Mouse (Mus musculus): ENCODE results near the gene Ift20. TPM values are rescaled to one million over a fixed set of nuclear protein-coding genes. Genes with fewer than 3 reads are reported as not detected.

Ift20 gene
- 10 to 100 TPM; 32.9 to 33.5 TPM for total RNA-seq (2023)

DNA sequence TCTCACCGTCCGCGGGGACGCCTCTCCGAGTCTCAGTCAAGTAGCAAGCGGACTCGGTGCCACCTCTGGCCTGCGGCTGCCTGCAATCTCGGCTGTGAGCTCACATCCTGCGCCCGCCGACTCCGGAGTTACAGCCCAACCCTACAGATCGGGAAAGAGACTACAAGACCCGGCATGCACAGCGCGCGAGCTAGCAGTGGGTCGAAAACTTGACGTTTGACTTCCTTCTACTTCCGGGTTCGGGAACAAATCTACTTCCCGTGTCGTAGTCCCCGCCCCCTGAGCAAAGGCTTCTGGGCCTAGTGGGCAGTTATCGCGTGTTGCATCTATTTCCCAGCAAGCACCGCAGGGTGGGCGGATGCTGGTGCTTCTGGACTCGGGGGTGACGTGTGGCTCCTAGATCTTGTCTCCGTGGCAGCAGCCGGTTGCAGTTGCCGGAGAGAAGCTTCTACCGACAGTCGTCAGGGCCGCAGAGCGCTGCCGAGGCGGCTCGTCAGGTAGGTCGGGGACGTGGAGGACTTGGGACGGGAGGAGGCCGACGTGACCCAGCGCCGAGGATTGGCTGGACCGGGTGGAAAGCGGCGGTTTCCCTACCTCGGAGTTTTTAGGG is at the start of gene Ift20, which contains the start of gene Tnfaip1:
Ift20 (plus strand) TSS at position 282 of the 610 bp plus-strand sequence.
Tnfaip1 (minus strand) TSS at position 253 of the 610 bp plus-strand sequence.

GRCm38 (mm10) chr11:78497544-78498522 is 38.3 kb upstream of the Ift20 start, which contains the start of gene Sarm1:
Gene Sarm1, minus strand, starts transcription at chr11:78497754.

DNA sequence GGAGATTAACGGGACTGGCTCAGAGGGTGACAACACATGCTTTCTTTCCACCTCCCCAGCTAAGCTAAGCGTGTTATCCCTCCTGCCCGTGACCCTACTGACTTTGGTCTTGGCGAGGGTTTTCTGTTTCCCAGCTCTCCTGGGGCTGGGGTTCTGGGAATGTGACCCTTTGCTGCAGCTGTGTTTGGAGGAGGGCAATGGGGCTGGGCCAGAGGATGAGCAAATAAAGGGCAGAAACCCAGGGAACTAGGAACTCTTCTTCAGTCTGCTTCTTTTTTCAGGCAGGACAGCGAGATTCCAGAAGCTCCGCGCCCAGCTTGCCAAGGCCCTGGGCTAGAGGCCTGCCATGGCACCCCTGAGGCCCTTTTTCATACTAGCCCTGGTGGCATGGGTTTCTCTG is 37.2 kb upstream of the Ift20 start, which contains the start of gene Vtn:
Vtn (plus strand) TSS at position 88 of the 400 bp plus-strand sequence.

GRCm38 (mm10) chr11:78502909-78503650 is 33.1 kb upstream of the Ift20 start, which contains the start of gene Sebox:
Gene Sebox, plus strand, starts transcription at chr11:78503447.

DNA sequence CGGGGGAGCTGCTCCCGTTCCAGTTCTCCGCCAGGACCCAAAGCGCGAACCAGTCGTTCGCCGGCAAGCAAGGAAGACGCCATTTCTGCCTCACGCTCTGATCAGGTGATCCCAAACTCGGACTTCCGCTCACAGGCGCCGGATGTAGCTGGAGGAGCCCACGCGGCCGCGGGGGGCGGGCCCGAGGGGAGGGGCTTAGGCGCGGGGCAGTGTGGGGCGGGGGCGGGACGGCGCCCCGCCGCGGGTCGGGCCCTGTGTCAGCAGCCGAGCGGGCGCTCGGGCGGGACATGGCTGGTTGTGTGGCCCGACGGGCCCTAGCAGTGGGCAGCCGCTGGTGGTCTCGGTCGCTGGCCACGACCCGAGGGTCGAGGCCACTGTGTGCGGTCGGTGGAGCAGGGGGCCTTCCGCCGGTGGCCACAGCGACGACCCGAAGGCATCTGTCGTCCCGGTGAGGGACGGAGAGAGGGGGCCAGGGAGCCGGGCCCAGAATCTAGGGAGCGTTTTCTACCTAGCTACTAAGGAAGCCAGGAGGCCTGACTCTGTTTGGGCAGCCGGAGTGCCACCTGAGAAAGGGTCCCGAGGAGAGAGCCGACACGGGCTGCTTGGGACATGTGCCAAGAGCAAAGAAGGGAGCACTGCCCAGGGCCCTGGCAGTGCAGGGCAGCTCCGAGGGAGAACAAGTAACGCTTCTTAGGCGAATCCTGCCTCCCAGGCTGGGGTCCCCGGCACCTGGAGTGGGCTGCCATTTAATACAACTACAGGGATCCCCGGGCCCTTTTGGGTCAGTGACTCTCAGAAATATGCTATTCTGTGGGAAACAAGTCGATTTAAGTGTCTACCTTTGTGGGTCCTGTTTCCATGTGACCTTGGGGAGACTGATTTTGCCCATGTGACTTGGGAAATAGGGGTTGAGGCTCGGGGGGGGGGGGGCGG is 23.9 kb upstream of the Ift20 start, which contains the start of the genes Tmem199 and Poldip2:
Tmem199 (minus strand) TSS at position 148 of the 933 bp plus-strand sequence.
Poldip2 (plus strand) TSS at position 169 of the 933 bp plus-strand sequence.

DNA sequence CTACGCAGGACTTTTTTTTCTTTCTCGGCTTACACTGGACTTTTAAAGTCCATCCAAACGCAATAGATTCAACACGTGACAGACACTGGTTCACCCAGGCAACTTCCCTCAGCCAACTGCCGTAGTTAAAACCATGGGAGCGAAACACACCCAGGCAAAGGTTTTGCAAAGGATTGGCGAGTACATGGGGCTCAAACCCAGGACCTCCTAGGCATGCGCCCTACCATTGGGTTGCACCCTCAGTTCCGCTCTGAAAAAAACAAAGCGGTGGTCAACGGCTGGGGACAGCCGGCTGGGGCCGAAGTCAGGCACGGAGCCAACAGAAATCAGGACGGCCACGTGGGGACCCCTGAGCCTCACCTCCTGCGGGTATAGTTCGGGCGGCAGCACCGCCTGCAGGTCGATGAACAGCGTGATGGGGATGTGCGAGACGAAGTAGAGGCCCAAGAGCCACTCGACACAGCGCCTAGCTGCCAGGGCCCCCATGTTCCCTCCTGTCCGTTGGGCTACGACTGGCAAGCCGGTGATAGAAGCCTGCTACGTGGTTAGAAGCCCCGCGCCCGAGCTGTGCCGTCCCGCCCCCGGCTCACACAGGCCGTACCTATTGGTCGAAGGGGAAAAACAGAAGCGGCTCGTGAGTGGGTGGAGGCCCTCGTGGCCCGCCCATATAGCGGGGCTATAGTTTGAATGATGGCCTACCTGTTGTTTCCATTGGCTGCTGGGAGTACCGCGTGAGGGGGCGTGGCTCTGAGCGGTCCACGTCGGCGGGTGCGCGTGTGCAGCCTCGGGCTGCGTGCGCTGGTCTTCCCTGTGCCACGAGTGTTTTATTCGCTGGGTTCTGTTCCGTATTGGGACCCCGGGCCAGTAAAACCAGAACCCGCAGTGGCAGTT is 14.3 kb downstream of the Ift20 start, which contains the start of gene Tmem97:
Tmem97 (minus strand) TSS at position 610 of the 891 bp plus-strand sequence.

Other genes starting within 250 kb of the Ift20 start
- 1 to 10 TPM; 2.7 to 4.4 TPM for gene BC030499, start 245.5 kb upstream of the Ift20 start, total RNA-seq (2023)
- gene Spag5, start 234.8 kb upstream of the Ift20 start, total RNA-seq (2023) = 1 to 10 TPM; 2.3 to 3.7 TPM
- gene Aldoc, start 213.4 kb upstream of the Ift20 start, total RNA-seq (2023) = 10 to 100 TPM; 45.7 to 48.3 TPM
- 10 to 100 TPM; 58.7 to 61.3 TPM for gene Pigs, start 207.9 kb upstream of the Ift20 start, total RNA-seq (2023)
- 10 to 100 TPM; 58.2 to 68.7 TPM for gene Unc119, start 192.9 kb upstream of the Ift20 start, total RNA-seq (2023)
- gene Foxn1, start 149.8 kb upstream of the Ift20 start, total RNA-seq (2023) = not detected
- gene Slc13a2, start 114.1 kb upstream of the Ift20 start, total RNA-seq (2023) = not detected
- gene Slc46a1, start 70.7 kb upstream of the Ift20 start, total RNA-seq (2023) = under 1 TPM in 1 of 2 experiments, not detected in 1; 0.90 TPM
- 1 to 10 TPM; 2.5 to 2.9 TPM for gene Sarm1, start 38.6 kb upstream of the Ift20 start, total RNA-seq (2023)
- not detected for gene Vtn, start 37.3 kb upstream of the Ift20 start, total RNA-seq (2023)
- not detected for gene Sebox, start 32.9 kb upstream of the Ift20 start, total RNA-seq (2023)
- gene Tmem199, start 24.2 kb upstream of the Ift20 start, total RNA-seq (2023) = 10 to 100 TPM; 37.6 to 40.0 TPM
- gene Poldip2, start 24.2 kb upstream of the Ift20 start, total RNA-seq (2023) = 10 to 100 TPM; 41.5 to 53.0 TPM
- gene Tnfaip1, start within 50 bp of the Ift20 start, total RNA-seq (2023) = 10 to 100 TPM; 16.6 to 19.0 TPM
- 1 to 10 TPM; 5.5 to 6.2 TPM for gene Tmem97, start 14.4 kb downstream of the Ift20 start, total RNA-seq (2023)
- 10 to 100 TPM; 24.4 to 25.4 TPM for gene Nlk, start 161.0 kb downstream of the Ift20 start, total RNA-seq (2023)
- gene Ccnq, start 215.4 kb downstream of the Ift20 start, total RNA-seq (2023) = 10 to 100 TPM; 12.5 to 15.4 TPM

All from B cell, adult 67 days (primary cell).